Mouse (Mus musculus): ENCODE measurements around the gene Mrpl42. TPM values are rescaled to one million over a fixed set of nuclear protein-coding genes. Genes with fewer than 3 reads are reported as not detected.
A peak's percentile ranks its signal among the peaks of the same experiment; 100 is the strongest.

Mrpl42 gene
- polyA plus RNA-seq, 1 experiment, result 192 TPM

- DNase-seq, result no peak
Measured at GRCm38 (mm10) chr10:95513768-95514556, 12.2 kb upstream of the Mrpl42 start.

GRCm38 (mm10) chr10:95512635-95513034, 10.9 kb upstream of the Mrpl42 start:
- 87% methylated on average over 8 of the region's 8 CpGs for WGBS
- no peak for DNase-seq
- Histone ChIP-seq H3K27ac (ENCODE audit: insufficient read depth, low read length) (no peak overlapping the region), H3K27me3 (ENCODE audit: control insufficient read depth, insufficient read depth, low read length) (no peaks in the 10 kb centered on the region), H3K4me3 (replicated peaks; ENCODE audit: insufficient read depth, low read depth, low read length) (no peak overlapping the region), H3K4me1 (ENCODE audit: control insufficient read depth, insufficient read depth, low read length) (peaks cover under 1% of the 10 kb centered on the region; the same call in 1 of the 2 replicates)
- TF ChIP-seq CTCF (IDR thresholded peaks at IDR 0.05; ENCODE audit: borderline replicate concordance, insufficient read depth, low read depth, low read length) (no peak), POLR2A (IDR thresholded peaks at IDR 0.05; ENCODE audit: borderline replicate concordance, insufficient read depth, low read length) (no peak)

More at GRCm38 (mm10) chr10:95513768-95514556, 12.2 kb upstream of the Mrpl42 start:
- no peak for TF ChIP-seq CTCF (IDR thresholded peaks at IDR 0.05; ENCODE audit: borderline replicate concordance, insufficient read depth, low read depth, low read length)
- no peak for TF ChIP-seq POLR2A (IDR thresholded peaks at IDR 0.05; ENCODE audit: borderline replicate concordance, insufficient read depth, low read length)
- 32% methylated on average over 15 of the region's 15 CpGs for WGBS
- H3K27me3 ChIP-seq (ENCODE audit: control insufficient read depth, insufficient read depth, low read length), result no peaks in the 10 kb centered on the region
- H3K4me3 ChIP-seq (replicated peaks; ENCODE audit: insufficient read depth, low read depth, low read length), result peak overlapping the region; percentile 60
- H3K4me1 ChIP-seq (ENCODE audit: control insufficient read depth, insufficient read depth, low read length), result peaks cover 3% of the 10 kb centered on the region; the same call in 1 of the 2 replicates
- H3K27ac ChIP-seq (ENCODE audit: insufficient read depth, low read length), result peak overlapping the region; percentile 32; the same call in 1 of the 2 replicates

GRCm38 (mm10) chr10:95509263-95509662, 7.5 kb upstream of the Mrpl42 start:
- H3K27ac ChIP-seq (ENCODE audit: insufficient read depth, low read length), result no peak overlapping the region
- DNase-seq, result no peak
- no peaks in the 10 kb centered on the region for H3K4me1 ChIP-seq (ENCODE audit: control insufficient read depth, insufficient read depth, low read length)
- H3K4me3 ChIP-seq (replicated peaks; ENCODE audit: insufficient read depth, low read depth, low read length), result no peak overlapping the region
- WGBS, result 76% methylated on average over 3 of the region's 3 CpGs
- H3K27me3 ChIP-seq (ENCODE audit: control insufficient read depth, insufficient read depth, low read length), result no peaks in the 10 kb centered on the region
- no peak for TF ChIP-seq POLR2A (IDR thresholded peaks at IDR 0.05; ENCODE audit: borderline replicate concordance, insufficient read depth, low read length)
- no peak for TF ChIP-seq CTCF (IDR thresholded peaks at IDR 0.05; ENCODE audit: borderline replicate concordance, insufficient read depth, low read depth, low read length)

GRCm38 (mm10) chr10:95508793-95509192, 7.1 kb upstream of the Mrpl42 start:
- DNase-seq, result no peak
- WGBS, result 81% methylated on average over 6 of the region's 6 CpGs
- Histone ChIP-seq H3K4me1 (ENCODE audit: control insufficient read depth, insufficient read depth, low read length) (no peaks in the 10 kb centered on the region), H3K4me3 (replicated peaks; ENCODE audit: insufficient read depth, low read depth, low read length) (no peak overlapping the region), H3K27ac (ENCODE audit: insufficient read depth, low read length) (no peak overlapping the region), H3K27me3 (ENCODE audit: control insufficient read depth, insufficient read depth, low read length) (no peaks in the 10 kb centered on the region)
- TF ChIP-seq CTCF (IDR thresholded peaks at IDR 0.05; ENCODE audit: borderline replicate concordance, insufficient read depth, low read depth, low read length) (no peak), POLR2A (IDR thresholded peaks at IDR 0.05; ENCODE audit: borderline replicate concordance, insufficient read depth, low read length) (no peak)

- no peaks in the 10 kb centered on the region for H3K27me3 ChIP-seq (ENCODE audit: control insufficient read depth, insufficient read depth, low read length)
- H3K4me1 ChIP-seq (ENCODE audit: control insufficient read depth, insufficient read depth, low read length), result no peaks in the 10 kb centered on the region
- 88% methylated on average over 8 of the region's 8 CpGs for WGBS
- H3K27ac ChIP-seq (ENCODE audit: insufficient read depth, low read length), result no peak overlapping the region
- no peak for DNase-seq
- H3K4me3 ChIP-seq (replicated peaks; ENCODE audit: insufficient read depth, low read depth, low read length), result no peak overlapping the region
- TF ChIP-seq POLR2A (IDR thresholded peaks at IDR 0.05; ENCODE audit: borderline replicate concordance, insufficient read depth, low read length), result no peak
Measured at GRCm38 (mm10) chr10:95508126-95508525, 6.4 kb upstream of the Mrpl42 start.

GRCm38 (mm10) chr10:95504341-95504740, 2.6 kb upstream of the Mrpl42 start:
- Histone ChIP-seq H3K4me3 (replicated peaks; ENCODE audit: insufficient read depth, low read depth, low read length) (no peak overlapping the region), H3K27me3 (ENCODE audit: control insufficient read depth, insufficient read depth, low read length) (no peaks in the 10 kb centered on the region), H3K27ac (ENCODE audit: insufficient read depth, low read length) (no peak overlapping the region), H3K4me1 (ENCODE audit: control insufficient read depth, insufficient read depth, low read length) (no peaks in the 10 kb centered on the region; the same call in 1 of the 2 replicates)
- WGBS, result 0% methylated on average over 1 of the region's 1 CpGs
- no peak for DNase-seq
- no peak for TF ChIP-seq CTCF (IDR thresholded peaks at IDR 0.05; ENCODE audit: borderline replicate concordance, insufficient read depth, low read depth, low read length)
- TF ChIP-seq POLR2A (IDR thresholded peaks at IDR 0.05; ENCODE audit: borderline replicate concordance, insufficient read depth, low read length), result no peak

- H3K27ac ChIP-seq (ENCODE audit: insufficient read depth, low read length), result no peak overlapping the region
- H3K4me3 ChIP-seq (replicated peaks; ENCODE audit: insufficient read depth, low read depth, low read length), result no peak overlapping the region
- no peaks in the 10 kb centered on the region for H3K27me3 ChIP-seq (ENCODE audit: control insufficient read depth, insufficient read depth, low read length)
- DNase-seq, result no peak
- 69% methylated on average over 14 of the region's 14 CpGs for WGBS
- no peaks in the 10 kb centered on the region; the same call in 1 of the 2 replicates for H3K4me1 ChIP-seq (ENCODE audit: control insufficient read depth, insufficient read depth, low read length)
- TF ChIP-seq POLR2A (IDR thresholded peaks at IDR 0.05; ENCODE audit: borderline replicate concordance, insufficient read depth, low read length), result no peak
- no peak for TF ChIP-seq CTCF (IDR thresholded peaks at IDR 0.05; ENCODE audit: borderline replicate concordance, insufficient read depth, low read depth, low read length)
Measured at GRCm38 (mm10) chr10:95503443-95504235, 1.9 kb upstream of the Mrpl42 start.

All from cerebellum, adult 2 months (tissue).